Comparison of ENCODE assay signal across 8 mouse cellular contexts in the genomic region with DNA sequence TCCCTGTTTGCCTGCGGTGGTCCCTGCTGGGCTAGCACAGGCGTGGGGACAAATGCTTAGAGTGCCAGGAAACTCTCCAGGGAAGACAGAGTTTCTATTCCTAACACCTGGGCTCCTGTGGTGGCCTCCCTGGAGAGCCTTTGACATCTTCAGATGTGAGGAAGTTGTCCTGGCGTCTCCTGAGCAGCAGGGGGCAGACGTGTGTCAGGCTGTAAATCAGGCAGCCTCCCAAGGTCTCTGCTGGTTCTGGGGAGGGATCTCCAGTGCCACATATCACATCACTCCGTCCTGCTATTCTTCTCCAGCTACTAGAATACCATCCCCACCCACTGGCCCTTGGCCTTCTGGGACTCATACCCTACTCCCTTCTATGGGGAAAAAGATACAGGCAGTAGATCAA. TPM values are rescaled to one million over a fixed set of nuclear protein-coding genes. Genes with fewer than 3 reads are reported as not detected.
DNase-seq lines count a peak whose midpoint lies in the region; ATAC-seq and TF ChIP-seq lines count a peak whose summit lies in the region.

No protein-coding gene starts in this region.

- no peak overlapping the region for H3ac ChIP-seq in C2C12 (ENCODE audit: control insufficient read depth, insufficient read length, low read depth)

- DNase-seq in ZHBTc4 (ENCODE audit: low read depth, low spot score), result peak; percentile 82
- peak; percentile 77 to 80 for DNase-seq in kidney, postnatal 25 days
- DNase-seq in lung, adult 18-20 months, result peak; percentile 63 to 71
- peak; percentile 84 for DNase-seq in retina, embryonic 14.5 days (ENCODE audit: low spot score)
- DNase-seq in yolk sac, embryonic 10.5 days (ENCODE audit: low spot score), result peak; percentile 43

- no peak overlapping the region for H3K4me3 ChIP-seq in C2C12 (ENCODE audit: insufficient read depth, poor library complexity, severe bottlenecking)

- no peaks in the 10 kb centered on the region for H3K79me2 ChIP-seq in C2C12 (ENCODE audit: control insufficient read depth, insufficient read depth)

- H3K36me3 ChIP-seq in C2C12 (ENCODE audit: control insufficient read depth, insufficient read depth), result peaks cover 78% of the 10 kb centered on the region

- peak; percentile 59 for ATAC-seq in common myeloid progenitor, adult 5-6 weeks (replicated peaks; ENCODE audit: low read depth, poor library complexity, severe bottlenecking)
- peak; percentile 47 for ATAC-seq in granulocyte monocyte progenitor cell, adult 5-6 weeks (replicated peaks; ENCODE audit: poor library complexity, severe bottlenecking)

- TF ChIP-seq CTCF in C2C12 (IDR thresholded peaks at IDR 0.05; ENCODE audit: control insufficient read depth, insufficient read depth, insufficient read length), result peak; percentile 40

- H3K27me3 ChIP-seq in C2C12 (ENCODE audit: control insufficient read depth, insufficient read depth, insufficient read length), result no peaks in the 10 kb centered on the region

- no peaks in the 10 kb centered on the region for H3K79me3 ChIP-seq in C2C12 (ENCODE audit: low read depth)

TF ChIP-seq in C2C12, 6 proteins besides CTCF, POLR2A, EP300 and RAD21:
- no peak for TF ChIP-seq MYOG (IDR thresholded peaks at IDR 0.05; ENCODE audit: control insufficient read depth, extremely low read depth, insufficient read length)
- no peak for TF ChIP-seq MAX (IDR thresholded peaks at IDR 0.05)
- no peak for TF ChIP-seq CEBPB (IDR thresholded peaks at IDR 0.05; ENCODE audit: low read depth)
- TF ChIP-seq USF1 (IDR thresholded peaks at IDR 0.05; ENCODE audit: low read depth), result no peak
- no peak for TF ChIP-seq FOSL1 (IDR thresholded peaks at IDR 0.05; ENCODE audit: insufficient read depth, low read length, poor library complexity, severe bottlenecking)

RNA-seq across cellular contexts. Expression of gene Gm10277, which starts 38.3 kb away (rescaled TPM):
- 0.33 TPM for polyA plus RNA-seq in C2C12 (2012; fragmentation: generic; extraction: Trizol)
- 0.05 TPM in 1 of 2 replicates, not detected in the other for total RNA-seq in common myeloid progenitor, adult 5-6 weeks (2017)
- not detected in 2 replicates for total RNA-seq in granulocyte monocyte progenitor cell, adult 5-6 weeks (2014; fragmentation: Nextera tagmentation)
- 1.0 TPM in 1 of 2 replicates, not detected in the other for total RNA-seq in granulocyte monocyte progenitor cell, adult 5-6 weeks (2017)
